Mouse (Mus musculus): Measurements from ENCODE around the gene Slc26a8. TPM values are rescaled to one million over a fixed set of nuclear protein-coding genes. Genes with fewer than 3 reads are reported as not detected.

The Slc26a8 gene
- polyA plus RNA-seq, 1 experiment from 2014 or later: 0.40 TPM

DNA sequence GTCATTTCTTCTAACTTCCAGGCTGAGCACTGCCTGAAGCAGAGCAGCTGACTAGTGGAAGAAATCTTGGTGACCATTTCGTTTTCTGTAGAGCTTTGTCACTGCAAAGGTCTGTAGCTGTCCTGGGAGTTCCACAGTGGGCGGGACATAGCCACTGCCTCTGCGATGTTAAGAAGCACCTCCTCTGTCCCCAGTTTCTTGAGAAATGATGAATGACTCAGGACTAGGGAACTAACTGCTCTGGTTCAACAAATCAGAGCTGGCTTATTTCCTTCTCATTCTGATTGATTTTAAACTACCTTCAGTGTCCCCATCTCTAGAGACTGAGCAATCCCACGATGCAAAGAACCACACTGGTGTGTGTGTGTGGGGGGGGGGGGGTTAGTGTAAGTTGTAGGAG is 45.9 kb downstream of the Slc26a8 start:
- Histone ChIP-seq H3K4me1 (replicated peaks; ENCODE audit: control insufficient read depth, insufficient read depth, low read length) (no peaks in the 10 kb centered on the region), H3K36me3 (ENCODE audit: control insufficient read depth, insufficient read depth) (no peaks in the 10 kb centered on the region), H3K9ac (ENCODE audit: low read depth, low read length) (no peak overlapping the region), H3K4me2 (replicated peaks; ENCODE audit: low read depth) (no peak overlapping the region), H3K27ac (ENCODE audit: low read depth, low read length) (no peak overlapping the region), H3K27me3 (replicated peaks; ENCODE audit: control insufficient read depth, insufficient read depth, low read length) (no peaks in the 10 kb centered on the region), H3K4me3 (ENCODE audit: low read depth, low read length) (no peak overlapping the region), H3K9me3 (ENCODE audit: control insufficient read depth) (no peaks in the 10 kb centered on the region)
- no peak for ATAC-seq
- 32% methylated on average over 4 of the region's 4 CpGs for WGBS
- TF ChIP-seq CTCF (IDR thresholded peaks at IDR 0.05; ENCODE audit: low read depth): no peak

DNA sequence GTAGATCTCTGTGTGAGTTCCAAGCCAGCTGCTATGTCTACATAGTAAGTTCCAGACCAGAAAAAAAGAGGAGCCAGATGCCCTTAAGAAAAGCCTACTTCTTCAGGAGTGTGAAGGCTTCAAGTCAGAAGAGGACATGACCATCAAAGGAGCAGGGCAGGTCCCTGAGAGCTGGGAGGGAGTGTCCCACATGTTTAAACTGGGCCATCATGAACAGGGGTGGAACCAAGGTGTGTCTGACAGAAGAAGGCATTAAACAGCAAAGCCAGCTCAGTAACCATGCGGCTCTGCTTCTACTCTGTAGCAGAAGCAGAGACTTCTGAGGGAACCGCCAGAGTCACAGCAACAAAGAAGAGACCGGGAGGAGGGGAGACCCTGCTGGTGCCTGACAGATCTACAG is 46.3 kb downstream of the Slc26a8 start:
- Histone ChIP-seq H3K9me3 (ENCODE audit: control insufficient read depth) (no peaks in the 10 kb centered on the region), H3K27me3 (replicated peaks; ENCODE audit: control insufficient read depth, insufficient read depth, low read length) (no peaks in the 10 kb centered on the region), H3K27ac (ENCODE audit: low read depth, low read length) (no peak overlapping the region), H3K36me3 (ENCODE audit: control insufficient read depth, insufficient read depth) (no peaks in the 10 kb centered on the region), H3K4me3 (ENCODE audit: low read depth, low read length) (no peak overlapping the region), H3K9ac (ENCODE audit: low read depth, low read length) (no peak overlapping the region), H3K4me1 (replicated peaks; ENCODE audit: control insufficient read depth, insufficient read depth, low read length) (no peaks in the 10 kb centered on the region), H3K4me2 (replicated peaks; ENCODE audit: low read depth) (no peak overlapping the region)
- no peak for ATAC-seq
- no peak for TF ChIP-seq CTCF (IDR thresholded peaks at IDR 0.05; ENCODE audit: low read depth)
- WGBS: 17% methylated on average over 3 of the region's 3 CpGs

DNA sequence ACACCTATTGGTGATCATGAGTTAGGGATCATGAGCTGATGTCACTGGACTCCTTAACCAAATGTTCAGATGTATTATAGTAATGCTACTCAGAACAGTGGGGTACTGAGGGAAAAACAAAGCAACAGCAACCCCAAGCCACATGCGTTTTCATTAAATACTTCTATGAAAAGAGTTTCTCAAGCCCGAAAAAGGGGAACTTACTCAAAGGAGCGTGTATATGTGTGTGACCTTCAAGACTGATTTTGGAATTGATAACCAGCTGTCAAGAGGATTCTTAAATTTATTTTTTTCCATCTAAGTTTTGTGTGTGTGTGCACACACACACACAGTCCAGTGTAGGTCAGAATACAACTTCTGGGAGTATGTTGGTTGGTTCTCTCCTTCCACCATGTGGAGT is 49.9 kb downstream of the Slc26a8 start:
- H3K9ac ChIP-seq (ENCODE audit: low read depth, low read length): no peak overlapping the region
- H3K9me3 ChIP-seq (ENCODE audit: control insufficient read depth): no peaks in the 10 kb centered on the region
- 82% methylated on average over 3 of the region's 3 CpGs for WGBS
- H3K27ac ChIP-seq (ENCODE audit: low read depth, low read length): no peak overlapping the region
- no peak overlapping the region for H3K4me2 ChIP-seq (replicated peaks; ENCODE audit: low read depth)
- H3K4me1 ChIP-seq (replicated peaks; ENCODE audit: control insufficient read depth, insufficient read depth, low read length): no peaks in the 10 kb centered on the region
- H3K4me3 ChIP-seq (ENCODE audit: low read depth, low read length): no peak overlapping the region
- ATAC-seq: no peak
- no peak for TF ChIP-seq CTCF (IDR thresholded peaks at IDR 0.05; ENCODE audit: low read depth)
- H3K27me3 ChIP-seq (replicated peaks; ENCODE audit: control insufficient read depth, insufficient read depth, low read length): no peaks in the 10 kb centered on the region
- no peaks in the 10 kb centered on the region for H3K36me3 ChIP-seq (ENCODE audit: control insufficient read depth, insufficient read depth)

DNA sequence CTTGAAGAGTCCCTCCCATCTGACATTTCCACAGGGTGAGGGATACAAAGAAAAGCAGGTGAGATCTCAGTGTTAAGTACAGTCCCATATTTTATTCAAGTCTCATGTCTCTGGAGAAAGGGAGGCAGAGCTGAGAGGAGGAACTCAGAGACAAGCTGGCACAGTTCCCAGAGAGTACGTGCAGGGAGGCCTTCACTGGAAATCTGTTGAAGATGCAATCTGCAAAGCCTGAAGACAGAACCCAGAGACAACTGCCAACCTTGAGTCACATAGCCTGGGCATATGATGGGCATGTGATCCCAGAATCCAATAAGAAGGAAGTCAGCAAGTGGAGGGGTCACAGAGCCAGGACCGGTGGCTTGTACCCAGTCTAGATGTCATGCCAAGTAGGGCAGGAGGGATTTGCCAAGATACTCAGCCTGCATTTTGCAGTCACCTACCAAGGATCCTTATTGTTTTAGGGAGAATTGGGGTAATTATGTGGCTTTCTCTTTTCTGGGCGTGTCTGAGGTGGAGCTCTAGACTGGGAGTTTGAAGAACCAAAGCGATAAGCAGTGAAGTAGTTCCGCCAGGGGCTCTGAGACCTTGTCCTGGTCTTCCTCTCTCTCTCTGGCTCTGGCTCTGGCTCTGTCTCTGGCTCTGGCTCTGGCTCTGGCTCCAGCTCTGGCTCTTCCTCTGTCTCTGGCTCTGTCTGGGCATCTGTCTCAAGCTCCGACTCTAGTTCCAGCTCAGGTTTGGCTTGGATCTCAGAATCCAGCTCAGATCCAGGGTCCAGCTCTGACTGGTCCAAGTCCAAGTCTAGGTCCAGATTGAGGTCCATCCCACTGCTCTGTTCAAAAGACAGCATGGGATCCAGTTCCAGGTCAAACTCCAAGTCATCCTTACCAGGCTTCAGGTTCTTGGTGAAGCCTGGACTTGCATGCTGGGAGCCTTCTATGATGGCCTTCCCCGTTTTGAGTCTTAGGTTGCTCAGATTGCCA is 52.0 kb downstream of the Slc26a8 start:
- Histone ChIP-seq H3K27ac (ENCODE audit: low read depth, low read length) (no peak overlapping the region), H3K27me3 (replicated peaks; ENCODE audit: control insufficient read depth, insufficient read depth, low read length) (no peaks in the 10 kb centered on the region), H3K36me3 (ENCODE audit: control insufficient read depth, insufficient read depth) (no peaks in the 10 kb centered on the region), H3K4me2 (replicated peaks; ENCODE audit: low read depth) (no peak overlapping the region), H3K4me1 (replicated peaks; ENCODE audit: control insufficient read depth, insufficient read depth, low read length) (no peaks in the 10 kb centered on the region), H3K4me3 (ENCODE audit: low read depth, low read length) (no peak overlapping the region), H3K9ac (ENCODE audit: low read depth, low read length) (no peak overlapping the region), H3K9me3 (ENCODE audit: control insufficient read depth) (no peaks in the 10 kb centered on the region)
- no peak for ATAC-seq
- no peak for TF ChIP-seq CTCF (IDR thresholded peaks at IDR 0.05; ENCODE audit: low read depth)
- WGBS: 78% methylated on average over 7 of the region's 7 CpGs

DNA sequence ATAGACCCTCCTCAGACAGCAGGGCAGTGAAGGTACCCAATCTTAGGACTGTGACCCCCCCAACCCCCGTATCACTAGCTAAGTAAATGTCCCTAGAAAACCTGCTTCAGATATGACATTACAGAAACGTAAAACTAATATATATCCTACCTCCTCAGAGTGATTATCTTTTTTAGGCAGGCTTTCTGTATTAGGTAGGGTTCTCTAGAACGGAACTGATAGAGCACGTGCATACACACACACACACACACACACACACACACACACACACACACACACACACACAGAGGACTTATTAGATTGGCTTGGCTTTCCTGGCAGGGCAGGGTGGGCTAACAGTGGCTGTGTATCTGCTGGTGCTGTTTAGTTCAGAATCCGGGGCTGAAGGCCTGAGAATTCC is 54.2 kb downstream of the Slc26a8 start:
- Histone ChIP-seq H3K9ac (ENCODE audit: low read depth, low read length) (no peak overlapping the region), H3K4me3 (ENCODE audit: low read depth, low read length) (no peak overlapping the region), H3K9me3 (ENCODE audit: control insufficient read depth) (no peaks in the 10 kb centered on the region), H3K36me3 (ENCODE audit: control insufficient read depth, insufficient read depth) (no peaks in the 10 kb centered on the region), H3K4me2 (replicated peaks; ENCODE audit: low read depth) (no peak overlapping the region), H3K27me3 (replicated peaks; ENCODE audit: control insufficient read depth, insufficient read depth, low read length) (no peaks in the 10 kb centered on the region), H3K4me1 (replicated peaks; ENCODE audit: control insufficient read depth, insufficient read depth, low read length) (no peaks in the 10 kb centered on the region), H3K27ac (ENCODE audit: low read depth, low read length) (no peak overlapping the region)
- no peak for ATAC-seq
- WGBS: 87% methylated on average over 5 of the region's 5 CpGs
- no peak for TF ChIP-seq CTCF (IDR thresholded peaks at IDR 0.05; ENCODE audit: low read depth)

DNA sequence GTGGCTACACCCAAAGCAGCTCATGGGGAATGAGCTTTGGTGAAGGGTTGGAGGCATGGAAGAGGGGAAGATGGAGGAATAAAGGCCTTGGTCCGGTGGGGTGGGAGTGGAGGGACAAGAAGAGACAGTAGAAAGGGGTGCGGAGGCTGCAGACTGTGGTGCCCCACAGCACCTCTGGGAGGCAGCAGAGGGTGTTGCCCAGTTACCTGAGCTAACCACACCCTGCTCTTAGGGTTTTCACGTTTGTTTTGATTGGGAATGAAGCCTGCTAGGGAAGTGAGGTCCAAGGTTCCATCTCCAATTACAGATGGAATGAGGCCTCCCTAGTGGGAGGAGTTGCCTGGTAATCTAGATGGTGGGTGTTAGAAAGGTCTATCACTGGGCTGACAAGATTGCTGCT is 60.9 kb downstream of the Slc26a8 start:
- ATAC-seq: peak; percentile 84
- Histone ChIP-seq H3K27me3 (replicated peaks; ENCODE audit: control insufficient read depth, insufficient read depth, low read length) (no peaks in the 10 kb centered on the region), H3K9ac (ENCODE audit: low read depth, low read length) (no peak overlapping the region), H3K4me3 (ENCODE audit: low read depth, low read length) (no peak overlapping the region), H3K9me3 (ENCODE audit: control insufficient read depth) (no peaks in the 10 kb centered on the region), H3K27ac (ENCODE audit: low read depth, low read length) (no peak overlapping the region), H3K4me1 (replicated peaks; ENCODE audit: control insufficient read depth, insufficient read depth, low read length) (no peaks in the 10 kb centered on the region), H3K4me2 (replicated peaks; ENCODE audit: low read depth) (no peak overlapping the region), H3K36me3 (ENCODE audit: control insufficient read depth, insufficient read depth) (no peaks in the 10 kb centered on the region)
- 40% methylated on average over 3 of the region's 3 CpGs for WGBS
- peak; percentile 75 for TF ChIP-seq CTCF (IDR thresholded peaks at IDR 0.05; ENCODE audit: low read depth)
